Mouse (Mus musculus) CD4-positive, CD25-positive, alpha-beta regulatory T cell, adult 4 months (primary cell): ENCODE measurements around the gene Lsm10. TPM values are rescaled to one million over a fixed set of nuclear protein-coding genes. Genes with fewer than 3 reads are reported as not detected.
"Not testable (repeated sequence)": the region's sequence is repeated elsewhere in the genome, so short reads cannot be mapped to it uniquely, and the experiment has no call there.

Experiments used
- ATAC-seq: one replicate; pipeline ENCODE4 v1.8.0; 2017
- polyA plus RNA-seq, 2 experiments: library from polyadenylated mRNA; unstranded; fragments of 100-300 nt; shearing (Covaris generic); gene quantifications; one replicate each; pipeline ENCODE4 v1.2.1; 2017

The Lsm10 gene
- 10 to 100 TPM; 68.6 to 76.0 TPM for polyA plus RNA-seq

- peak; percentile 100 for ATAC-seq
Observed at GRCm38 (mm10) chr4:126096464-126097111, at the start of gene Lsm10. Lsm10 (plus strand) TSS chr4:126096623.

GRCm38 (mm10) chr4:126046851-126047585 lies 49.4 kb upstream of the Lsm10 start, which contains the start of gene Mrps15:
Mrps15 (plus strand) TSS chr4:126046925.
- peak; percentile 99 for ATAC-seq

- ATAC-seq: no peak
Observed at GRCm38 (mm10) chr4:126051617-126052016, 44.8 kb upstream of the Lsm10 start.

- no peak for ATAC-seq
Observed at GRCm38 (mm10) chr4:126057207-126058133, 39.0 kb upstream of the Lsm10 start.

DNA sequence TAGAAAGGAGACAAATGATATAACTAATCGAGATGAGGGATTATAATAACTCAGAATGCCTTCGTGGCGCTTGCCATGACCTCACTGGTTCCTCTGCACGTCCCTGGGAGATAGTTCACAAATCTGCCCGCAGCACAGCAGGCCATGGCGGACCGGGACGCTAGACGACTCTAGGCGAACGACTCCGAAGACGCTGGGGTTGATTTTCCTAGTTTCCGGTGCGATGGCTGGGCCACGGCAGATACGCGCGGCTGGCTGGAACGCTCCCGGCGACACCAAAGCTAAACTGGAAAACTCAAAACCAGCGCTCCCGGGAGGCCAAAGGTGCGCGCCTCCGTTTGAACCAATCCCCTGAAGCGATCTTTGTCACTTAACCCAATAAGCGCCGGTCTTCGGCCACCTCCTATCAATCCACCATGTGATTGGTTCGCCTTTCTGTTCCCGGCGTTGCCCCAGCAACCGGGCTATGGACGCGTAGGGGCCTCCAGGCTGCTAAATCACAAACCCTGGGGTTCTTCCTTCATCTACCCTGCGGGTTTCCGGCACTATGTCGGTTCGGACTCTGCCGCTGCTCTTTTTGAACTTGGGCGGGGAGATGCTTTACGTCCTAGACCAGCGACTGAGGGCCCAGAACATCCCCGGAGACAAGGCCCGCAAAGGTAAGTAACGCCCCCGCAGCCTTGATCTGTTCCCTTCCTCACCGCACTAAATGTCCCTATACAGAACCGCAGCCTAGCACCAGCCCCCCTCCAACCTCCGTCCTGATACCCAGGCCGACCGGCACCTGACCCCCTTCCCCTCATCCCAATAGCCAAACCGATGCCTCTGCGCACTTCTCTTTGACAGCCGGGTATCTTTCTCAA lies 38.1 kb upstream of the Lsm10 start, which contains the start of gene Oscp1:
Oscp1 (plus strand) TSS at position 432 of the 863 bp plus-strand sequence.
- ATAC-seq: peak; percentile 99

GRCm38 (mm10) chr4:126058997-126059362 lies 37.4 kb upstream of the Lsm10 start:
- no peak for ATAC-seq

GRCm38 (mm10) chr4:126062856-126063255 lies 33.6 kb upstream of the Lsm10 start:
- ATAC-seq: no peak

- no peak for ATAC-seq
Observed at GRCm38 (mm10) chr4:126065241-126065640, 31.2 kb upstream of the Lsm10 start.

DNA sequence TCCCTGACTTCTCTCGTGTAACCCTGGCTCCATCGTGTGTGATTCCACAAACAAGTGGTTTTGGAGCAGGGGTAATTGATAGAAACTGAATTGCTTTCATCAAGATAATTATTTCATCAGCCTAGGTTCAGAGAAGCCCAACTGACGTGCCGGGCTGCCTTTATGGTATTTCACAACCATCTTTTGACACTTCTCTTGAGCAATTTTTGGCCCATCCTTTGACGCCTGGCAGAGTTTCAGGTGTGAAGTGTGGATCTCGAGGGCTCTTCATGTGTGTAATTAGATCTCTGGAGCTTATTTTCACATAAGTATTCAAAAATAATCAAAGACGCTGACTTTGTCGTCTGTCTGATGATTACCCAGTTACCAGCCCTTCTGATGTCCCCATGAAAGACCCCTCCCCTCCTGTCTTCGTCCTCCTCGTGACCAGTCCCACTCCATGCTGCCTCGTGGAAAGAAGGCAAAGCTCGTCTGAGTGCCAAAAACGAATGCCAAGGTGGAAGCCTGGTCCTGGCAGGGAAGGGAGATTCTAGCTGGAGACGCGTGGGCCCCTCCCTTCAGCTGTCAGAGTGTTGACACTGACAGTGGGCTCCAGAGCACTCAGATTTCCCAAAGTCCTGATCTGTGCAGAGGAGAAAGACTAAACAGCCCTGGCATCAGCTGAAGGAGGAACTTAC lies 28.9 kb upstream of the Lsm10 start:
- ATAC-seq: no peak

DNA sequence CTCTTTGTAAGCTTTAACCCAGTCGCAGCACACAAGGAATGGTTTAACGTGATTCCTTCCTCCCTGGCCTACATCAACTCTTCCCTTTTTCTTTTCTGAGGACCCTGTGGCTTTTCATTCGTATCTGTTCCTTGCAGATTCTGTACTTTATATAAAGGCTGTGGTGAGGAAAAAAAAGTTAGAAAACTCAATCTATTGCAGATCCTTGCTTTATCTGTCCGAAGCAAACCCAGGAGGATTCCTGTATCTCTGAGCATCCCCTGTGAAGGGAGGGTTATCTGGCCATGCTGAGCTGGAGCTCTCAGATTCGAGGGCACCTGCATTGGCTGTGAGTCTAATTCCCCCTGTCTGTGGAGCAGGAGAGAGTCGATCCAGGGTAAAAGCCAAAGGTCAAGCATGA lies 27.6 kb upstream of the Lsm10 start:
- ATAC-seq: no peak

DNA sequence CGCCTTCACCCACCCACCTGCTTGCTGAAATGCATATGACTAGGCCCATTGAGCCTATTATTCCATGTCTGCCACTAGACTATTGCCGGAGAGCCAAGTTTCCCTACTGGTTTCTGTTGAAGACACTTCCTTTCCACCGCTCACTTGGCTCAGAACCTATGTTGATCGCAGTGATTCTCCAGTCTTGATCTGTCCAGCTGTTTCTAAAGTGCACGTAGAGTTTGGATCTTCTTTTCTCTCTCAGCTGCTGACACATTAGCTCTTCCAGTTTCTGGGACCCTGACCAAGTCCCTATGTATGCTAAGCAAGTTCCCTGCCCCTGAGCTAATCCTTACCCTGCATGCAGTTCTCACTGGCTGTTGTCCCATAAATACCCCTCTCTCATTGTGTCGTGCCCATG lies 18.6 kb upstream of the Lsm10 start:
- no peak for ATAC-seq

- ATAC-seq: no peak
Observed at GRCm38 (mm10) chr4:126079266-126079665, 17.2 kb upstream of the Lsm10 start.

GRCm38 (mm10) chr4:126081601-126082000 lies 14.8 kb upstream of the Lsm10 start:
- ATAC-seq: no peak

DNA sequence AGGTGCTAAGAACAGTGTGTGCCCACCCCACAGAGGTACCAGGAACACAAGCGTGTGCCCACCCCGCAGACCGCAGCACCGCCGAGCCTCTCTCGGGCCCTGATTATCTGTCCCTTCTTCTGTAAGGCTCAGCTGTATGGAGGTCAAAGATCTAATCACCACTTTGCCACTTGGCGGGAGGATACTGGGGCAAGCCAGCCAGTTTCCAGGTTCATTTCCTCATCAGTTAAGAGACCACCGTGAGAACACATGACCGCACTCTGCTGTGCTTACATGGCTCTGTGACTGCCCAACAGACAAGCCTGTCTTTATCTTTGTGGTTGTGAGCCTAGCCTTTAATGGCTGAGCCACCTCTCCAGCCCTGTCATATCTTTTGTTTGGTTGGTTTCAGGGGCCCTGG lies 13.4 kb upstream of the Lsm10 start:
- ATAC-seq: no peak

DNA sequence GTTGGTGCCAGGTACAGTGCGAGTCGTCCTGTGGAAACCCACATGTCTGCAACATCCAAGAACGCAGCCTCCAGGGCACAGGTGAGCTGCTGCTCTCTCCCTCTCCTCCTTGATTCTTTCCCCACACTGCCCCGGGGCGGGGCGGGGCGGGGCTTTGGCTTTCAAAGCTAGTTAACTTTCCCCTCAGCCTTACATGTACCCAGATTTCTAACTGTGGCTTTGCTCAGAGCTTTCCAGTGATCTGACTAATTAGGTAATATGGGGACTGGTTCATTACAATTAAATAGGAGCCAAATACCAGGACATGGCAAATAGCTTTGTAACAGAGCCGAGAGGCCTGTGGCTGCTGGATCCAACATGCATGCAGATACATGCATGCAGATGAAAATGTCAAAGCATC lies 12.0 kb upstream of the Lsm10 start:
- no peak for ATAC-seq

DNA sequence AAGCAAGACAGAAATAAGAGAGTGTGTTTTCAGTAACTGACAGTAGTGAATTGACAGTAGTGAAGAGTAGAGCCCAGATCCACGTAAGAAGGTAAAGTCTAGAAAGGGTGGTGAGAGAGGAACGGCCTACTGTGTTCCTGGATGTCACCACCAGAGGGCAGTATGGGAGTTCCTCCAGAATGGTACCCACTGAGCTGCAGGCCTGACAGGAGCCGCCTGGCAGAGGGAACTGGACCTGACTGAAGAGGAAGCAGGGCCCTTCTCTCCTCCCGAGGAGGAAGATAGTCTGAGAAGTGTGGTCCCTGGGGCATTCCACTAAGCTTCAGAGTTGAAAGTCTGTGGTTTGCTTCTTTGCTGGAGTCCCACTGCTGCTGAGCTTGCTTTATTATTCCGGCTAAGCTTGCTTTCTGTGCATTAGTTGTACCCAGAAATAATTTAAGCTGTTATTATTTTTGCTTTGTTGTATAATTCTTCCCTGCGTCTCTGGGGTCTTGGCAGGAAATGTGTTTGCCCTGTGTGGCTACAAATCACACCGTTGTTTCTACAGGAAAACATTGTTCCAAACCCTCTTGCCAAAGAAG lies 10.3 kb upstream of the Lsm10 start:
- peak; percentile 95 for ATAC-seq

DNA sequence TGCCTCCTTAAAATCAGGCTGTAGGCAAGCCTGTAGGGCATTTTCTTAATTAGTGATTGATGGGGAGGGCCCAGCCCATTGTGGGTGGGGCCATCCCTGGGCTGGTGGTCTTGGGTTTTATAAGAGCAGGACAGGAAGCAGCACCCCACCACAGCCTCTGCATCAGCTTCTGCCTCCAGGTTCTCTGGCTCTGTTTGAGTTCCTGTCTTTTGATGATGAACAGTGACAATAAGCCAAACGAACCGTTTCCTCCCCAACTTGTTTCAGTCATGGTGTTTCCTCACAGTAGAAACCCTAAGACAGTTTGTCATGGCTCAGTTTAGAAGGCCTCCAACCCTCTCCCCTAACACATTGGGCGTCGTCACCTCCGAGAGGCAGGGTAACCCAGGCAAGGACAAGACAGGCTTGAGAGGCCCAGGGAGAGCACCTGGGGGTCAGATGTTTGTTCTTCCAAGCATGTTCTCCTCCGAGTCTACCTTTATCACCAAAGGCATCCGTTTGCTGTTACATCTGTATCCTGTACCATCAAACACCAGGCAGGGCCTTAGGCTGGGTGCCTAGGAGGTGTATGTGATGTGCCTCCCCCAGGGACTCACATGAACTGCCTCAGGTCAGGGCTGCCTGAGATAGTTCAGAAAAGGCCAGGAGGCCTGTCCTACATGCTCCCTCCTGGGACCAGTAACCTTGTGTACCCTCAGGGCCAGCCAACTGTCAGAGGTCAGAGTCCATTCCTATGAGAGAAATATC lies 6.1 kb upstream of the Lsm10 start:
- ATAC-seq: peak; percentile 60

- no peak for ATAC-seq
Observed at GRCm38 (mm10) chr4:126090848-126091124, 5.6 kb upstream of the Lsm10 start.

- ATAC-seq: no peak
Observed at GRCm38 (mm10) chr4:126091873-126092272, 4.5 kb upstream of the Lsm10 start.

DNA sequence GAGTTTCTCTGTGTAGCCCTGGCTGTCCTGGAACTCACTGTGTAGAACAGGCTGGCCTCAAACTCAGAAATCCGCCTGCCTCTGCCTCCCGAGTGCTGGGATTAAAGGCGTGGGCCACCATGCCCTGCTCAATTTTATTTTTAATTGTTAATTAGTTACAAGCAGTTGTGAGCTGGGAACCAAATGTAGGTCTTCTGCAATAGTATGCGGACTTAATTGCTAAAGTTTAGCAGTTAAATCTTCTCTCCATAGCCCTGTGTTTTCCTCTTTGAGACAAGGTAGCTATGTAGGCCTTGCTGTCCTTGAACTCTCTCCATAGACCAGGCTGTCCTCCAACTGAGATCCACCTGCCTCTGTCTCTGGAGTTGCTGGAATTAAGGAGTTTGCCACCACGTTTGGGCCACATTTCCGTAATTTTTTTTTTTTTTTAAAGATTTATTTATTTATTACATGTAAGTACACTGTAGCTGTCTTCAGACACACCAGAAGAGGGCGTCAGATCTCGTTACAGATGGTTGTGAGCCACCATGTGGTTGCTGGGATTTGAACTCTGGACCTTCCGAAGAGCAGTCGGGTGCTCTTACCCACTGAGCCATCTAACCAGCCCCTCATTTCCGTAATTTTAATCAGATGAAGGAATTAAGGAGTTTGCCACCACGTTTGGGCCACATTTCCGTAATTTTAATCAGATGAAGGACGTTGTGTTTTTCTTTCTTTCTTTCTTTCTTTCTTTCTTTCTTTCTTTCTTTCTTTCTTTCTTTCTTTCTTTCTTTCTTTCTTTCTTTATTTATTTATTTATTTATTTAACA lies 597 bp upstream of the Lsm10 start:
- not testable (repeated sequence) for ATAC-seq
